Mouse (Mus musculus) cerebellum, adult 2 months (tissue): ENCODE data around the gene Hormad2. TPM values are rescaled to one million over a fixed set of nuclear protein-coding genes. Genes with fewer than 3 reads are reported as not detected.

ENCODE experiments used
- DNase-seq, 2 experiments: peaks; one replicate each; pipeline ENCODE4 v3.0.0; 2021
- H3K27ac ChIP-seq: fragments of 200-500 bp; 2 replicates; pipeline ENCODE4 v1.5.1; 2012; ENCODE audit warnings: low read length, control low read depth, inconsistent platforms; ENCODE audit not compliant: insufficient read depth
- H3K27me3 ChIP-seq: fragments of 200-500 bp; 2 replicates; pipeline ENCODE4 v1.6.1; 2012; ENCODE audit warnings: inconsistent platforms, mild to moderate bottlenecking, low read length, moderate library complexity; ENCODE audit not compliant: control insufficient read depth, insufficient read depth
- H3K4me1 ChIP-seq: fragments of 200-500 bp; 2 replicates; pipeline ENCODE4 v1.6.1; 2011; ENCODE audit warnings: low read length; ENCODE audit not compliant: control insufficient read depth, insufficient read depth
- H3K4me3 ChIP-seq: fragments of 200-500 bp; replicated peaks from 2 replicates; pipeline ENCODE3; 2011; ENCODE audit warnings: mild to moderate bottlenecking, low read depth, low read length, control low read depth; ENCODE audit not compliant: insufficient read depth
- CTCF ChIP-seq: fragments of 200-500 bp; IDR thresholded peaks from 2 replicates; pipeline ENCODE4 v1.5.1; 2011; ENCODE audit warnings: low read depth, mild to moderate bottlenecking, control low read depth, low read length, moderate library complexity, borderline replicate concordance; ENCODE audit not compliant: insufficient read depth
- POLR2A ChIP-seq: fragments of 200-500 bp; IDR thresholded peaks from 2 replicates; pipeline ENCODE4 v1.6.1; 2011; ENCODE audit warnings: low read length, control low read depth, borderline replicate concordance; ENCODE audit not compliant: insufficient read depth
- WGBS: fragments of 180-500 bp; shearing (Covaris S2); methylation state at CpG from one replicate; pipeline ENCODE4 v1.1.7; 2018; 5-methylcytosine and 5-hydroxymethylcytosine counted together
- polyA plus RNA-seq: library from polyadenylated mRNA; depleted of rRNA; stranded (reverse); fragments of >200 nt; gene quantifications from 2 replicates; pipeline ENCODE4 v1.2.3, GENCODE M21; 2012

Hormad2 gene
- polyA plus RNA-seq, 1 experiment = 0.05 TPM

- Histone ChIP-seq H3K4me1 (no peaks in the 10 kb centered on the region), H3K27ac (no peak overlapping the region), H3K27me3 (no peaks in the 10 kb centered on the region), H3K4me3 (no peak overlapping the region)
- DNase-seq = no peak
- TF ChIP-seq POLR2A (no peak), CTCF (no peak)
- WGBS = 93% methylated on average over 4 of the region's 4 CpGs
Observed at GRCm38 (mm10) chr11:4412294-4412693, 28.6 kb downstream of the Hormad2 start.

GRCm38 (mm10) chr11:4404277-4404676, 36.6 kb downstream of the Hormad2 start:
- DNase-seq = no peak
- no peaks in the 10 kb centered on the region; the same call in 1 of the 2 replicates for H3K27me3 ChIP-seq
- TF ChIP-seq POLR2A = no peak
- no peak for TF ChIP-seq CTCF
- no peak overlapping the region for H3K4me3 ChIP-seq
- WGBS = 48% methylated on average over 4 of the region's 4 CpGs
- H3K27ac ChIP-seq = no peak overlapping the region
- no peaks in the 10 kb centered on the region for H3K4me1 ChIP-seq

GRCm38 (mm10) chr11:4403381-4403780, 37.5 kb downstream of the Hormad2 start:
- Histone ChIP-seq H3K27me3 (no peaks in the 10 kb centered on the region; the same call in 1 of the 2 replicates), H3K4me3 (no peak overlapping the region), H3K27ac (no peak overlapping the region), H3K4me1 (no peaks in the 10 kb centered on the region)
- no peak for DNase-seq
- WGBS = 77% methylated on average over 7 of the region's 7 CpGs
- no peak for TF ChIP-seq CTCF
- TF ChIP-seq POLR2A = no peak

- TF ChIP-seq POLR2A (no peak), CTCF (no peak)
- no peaks in the 10 kb centered on the region; the same call in 1 of the 2 replicates for H3K27me3 ChIP-seq
Observed at GRCm38 (mm10) chr11:4401251-4401650, 39.7 kb downstream of the Hormad2 start.

GRCm38 (mm10) chr11:4394226-4394625, 46.7 kb downstream of the Hormad2 start:
- DNase-seq = no peak
- H3K27me3 ChIP-seq = no peaks in the 10 kb centered on the region
- no peak overlapping the region for H3K27ac ChIP-seq
- no peaks in the 10 kb centered on the region for H3K4me1 ChIP-seq
- no peak overlapping the region for H3K4me3 ChIP-seq
- TF ChIP-seq POLR2A = no peak
- no peak for TF ChIP-seq CTCF

More at GRCm38 (mm10) chr11:4401251-4401650, 39.7 kb downstream of the Hormad2 start:
- 80% methylated on average over 5 of the region's 5 CpGs for WGBS
- DNase-seq = no peak
- no peak overlapping the region for H3K27ac ChIP-seq
- H3K4me3 ChIP-seq = no peak overlapping the region
- H3K4me1 ChIP-seq = no peaks in the 10 kb centered on the region

GRCm38 (mm10) chr11:4388018-4388417, 52.9 kb downstream of the Hormad2 start:
- TF ChIP-seq CTCF (no peak), POLR2A (no peak)
- Histone ChIP-seq H3K27me3 (no peaks in the 10 kb centered on the region), H3K4me1 (no peaks in the 10 kb centered on the region), H3K27ac (no peak overlapping the region), H3K4me3 (no peak overlapping the region)
- no peak for DNase-seq
- WGBS = 32% methylated on average over 2 of the region's 2 CpGs

GRCm38 (mm10) chr11:4382321-4382720, 58.6 kb downstream of the Hormad2 start:
- H3K27me3 ChIP-seq = no peaks in the 10 kb centered on the region
- H3K4me3 ChIP-seq = no peak overlapping the region
- H3K4me1 ChIP-seq = no peaks in the 10 kb centered on the region
- no peak overlapping the region for H3K27ac ChIP-seq
- no peak for DNase-seq
- WGBS = 80% methylated on average over 7 of the region's 7 CpGs
- TF ChIP-seq POLR2A (no peak), CTCF (no peak)

- Histone ChIP-seq H3K27ac (no peak overlapping the region), H3K4me3 (no peak overlapping the region), H3K27me3 (no peaks in the 10 kb centered on the region), H3K4me1 (no peaks in the 10 kb centered on the region)
- 82% methylated on average over 4 of the region's 4 CpGs for WGBS
- no peak for DNase-seq
- no peak for TF ChIP-seq POLR2A
Observed at GRCm38 (mm10) chr11:4379857-4380256, 61.0 kb downstream of the Hormad2 start.

- Histone ChIP-seq H3K27me3 (no peaks in the 10 kb centered on the region), H3K27ac (no peak overlapping the region), H3K4me3 (no peak overlapping the region), H3K4me1 (no peaks in the 10 kb centered on the region)
- WGBS = 90% methylated on average over 4 of the region's 4 CpGs
- no peak for TF ChIP-seq POLR2A
- TF ChIP-seq CTCF = no peak
- DNase-seq = no peak
Observed at GRCm38 (mm10) chr11:4366389-4366788, 74.5 kb downstream of the Hormad2 start.

- no peak for TF ChIP-seq CTCF
- no peak for TF ChIP-seq POLR2A
- Histone ChIP-seq H3K4me3 (no peak overlapping the region), H3K27ac (no peak overlapping the region), H3K27me3 (no peaks in the 10 kb centered on the region; the same call in 1 of the 2 replicates), H3K4me1 (no peaks in the 10 kb centered on the region)
- DNase-seq = no peak
- 54% methylated on average over 5 of the region's 5 CpGs for WGBS
Observed at GRCm38 (mm10) chr11:4355430-4355829, 85.5 kb downstream of the Hormad2 start.
